Mouse (Mus musculus) CD4-positive naive resting alpha-beta T cell, adult 57 days (primary cell): ENCODE measurements around the gene Gm13276. TPM values are rescaled to one million over a fixed set of nuclear protein-coding genes. Genes with fewer than 3 reads are reported as not detected.

Source experiments
- total RNA-seq: library from RNA; stranded (reverse); gene quantifications from one replicate; pipeline ENCODE4 v1.2.4, GENCODE M21; 2023

Gm13276 gene
- total RNA-seq, 1 experiment from 2014 or later = not detected

Other genes with a start within 250 kb of the Gm13276 start
- gene Ifna15, start 227.5 kb upstream of the Gm13276 start, total RNA-seq = not detected
- not detected for gene Ifna14, start 213.9 kb upstream of the Gm13276 start, total RNA-seq
- gene Ifna9, start 193.3 kb upstream of the Gm13276 start, total RNA-seq = not detected
- not detected for gene Ifna12, start 182.3 kb upstream of the Gm13276 start, total RNA-seq
- gene C87499, start 151.3 kb upstream of the Gm13276 start, total RNA-seq = not detected
- gene Ifna13, start 141.2 kb upstream of the Gm13276 start, total RNA-seq = not detected
- not detected for gene Ifna16, start 108.8 kb upstream of the Gm13276 start, total RNA-seq
- gene Ifna2, start 101.8 kb upstream of the Gm13276 start, total RNA-seq = not detected
- not detected for gene Ifnab, start 94.3 kb upstream of the Gm13276 start, total RNA-seq
- 1.9 TPM for gene Gm26566, start 63.9 kb upstream of the Gm13276 start, total RNA-seq
- 51.2 TPM for gene Klhl9, start 63.2 kb upstream of the Gm13276 start, total RNA-seq
- not detected for gene Gm13271, start 30.8 kb upstream of the Gm13276 start, total RNA-seq
- not detected for gene Gm13283, start 25.6 kb upstream of the Gm13276 start, total RNA-seq
- gene Gm13290, start 11.9 kb upstream of the Gm13276 start, total RNA-seq = not detected
- gene Gm13289, start 8.8 kb upstream of the Gm13276 start, total RNA-seq = not detected
- not detected for gene Gm13272, start 5.9 kb upstream of the Gm13276 start, total RNA-seq
- not detected for gene Ifnz, start 3.6 kb upstream of the Gm13276 start, total RNA-seq
- gene Gm13277, start 2.9 kb downstream of the Gm13276 start, total RNA-seq = not detected
- not detected for gene Gm13278, start 5.8 kb downstream of the Gm13276 start, total RNA-seq
- not detected for gene Gm13275, start 8.8 kb downstream of the Gm13276 start, total RNA-seq
- gene Gm13279, start 11.7 kb downstream of the Gm13276 start, total RNA-seq = not detected
- not detected for gene Gm13285, start 14.0 kb downstream of the Gm13276 start, total RNA-seq
- not detected for gene Gm13287, start 17.5 kb downstream of the Gm13276 start, total RNA-seq
- 0.38 TPM for gene Gm13288, start 19.8 kb downstream of the Gm13276 start, total RNA-seq
- not detected for gene Ifna7, start 30.5 kb downstream of the Gm13276 start, total RNA-seq
- gene Ifna11, start 34.2 kb downstream of the Gm13276 start, total RNA-seq = not detected
- not detected for gene Ifna6, start 41.7 kb downstream of the Gm13276 start, total RNA-seq
- not detected for gene Ifna5, start 49.8 kb downstream of the Gm13276 start, total RNA-seq
- gene Ifna4, start 56.2 kb downstream of the Gm13276 start, total RNA-seq = not detected
- gene Ifna1, start 64.4 kb downstream of the Gm13276 start, total RNA-seq = not detected
- not detected for gene Ifne, start 94.5 kb downstream of the Gm13276 start, total RNA-seq